Mouse (Mus musculus) heart, adult 2 months (tissue): ENCODE measurements around the gene Cacna1b. TPM values are rescaled to one million over a fixed set of nuclear protein-coding genes. Genes with fewer than 3 reads are reported as not detected.

ENCODE experiments used
- DNase-seq, 2 experiments: peaks; one replicate each; pipeline ENCODE4 v3.0.0; 2021
- H3K27ac ChIP-seq: fragments of 200-600 bp; 2 replicates; pipeline ENCODE4 v1.8.1; 2022
- H3K27me3 ChIP-seq: fragments of 200-500 bp; 2 replicates; pipeline ENCODE4 v1.6.1; 2012; ENCODE audit warnings: mild to moderate bottlenecking, low read length, inconsistent platforms, mixed read lengths; ENCODE audit not compliant: control insufficient read depth, insufficient read depth
- H3K36me3 ChIP-seq: fragments of 200-500 bp; 2 replicates; pipeline ENCODE4 v1.6.1; 2012; ENCODE audit warnings: low read length, inconsistent platforms; ENCODE audit not compliant: control insufficient read depth, insufficient read depth
- H3K4me1 ChIP-seq: fragments of 200-500 bp; 2 replicates; pipeline ENCODE4 v1.6.1; 2011; ENCODE audit warnings: low read length; ENCODE audit not compliant: control insufficient read depth, insufficient read depth
- H3K4me3 ChIP-seq: fragments of 200-600 bp; 2 replicates; pipeline ENCODE4 v1.8.1; 2022
- H3K79me2 ChIP-seq: fragments of 200-500 bp; replicated peaks from 2 replicates; pipeline ENCODE4 v1.6.1; 2012; ENCODE audit warnings: mild to moderate bottlenecking, inconsistent platforms, low read length, moderate library complexity, mixed read lengths; ENCODE audit not compliant: control insufficient read depth, insufficient read depth
- H3K9ac ChIP-seq: fragments of 200-500 bp; 2 replicates; pipeline ENCODE4 v1.6.1; 2012; ENCODE audit warnings: low read depth, mild to moderate bottlenecking, control low read depth, inconsistent platforms, low read length, mixed read lengths
- CTCF ChIP-seq: fragments of 200-600 bp; IDR thresholded peaks from 2 replicates; pipeline ENCODE4 v1.8.1; 2022; ENCODE audit warnings: antibody characterized with exemption, mild to moderate bottlenecking, moderate library complexity
- EP300 ChIP-seq: fragments of 200-500 bp; IDR thresholded peaks from 2 replicates; pipeline ENCODE4 v1.6.1; 2011; ENCODE audit warnings: low read depth, low read length, control low read depth; ENCODE audit not compliant: insufficient read depth
- POLR2A ChIP-seq: fragments of 200-500 bp; IDR thresholded peaks from 2 replicates; pipeline ENCODE4 v1.6.1; 2011; ENCODE audit warnings: mild to moderate bottlenecking, low read depth, low read length, control low read depth; ENCODE audit not compliant: insufficient read depth
- WGBS: fragments of 180-500 bp; shearing (Covaris S2); methylation state at CpG from one replicate; pipeline ENCODE4 v1.1.7; 2018; 5-methylcytosine and 5-hydroxymethylcytosine counted together
- intact Hi-C: fragments of 180-260 bp; cut with DNase I; formaldehyde crosslinking; loops from one replicate; pipeline ENCODE4 v1.15.1; 2025
- long read RNA-seq: library from polyadenylated mRNA; stranded (forward); transcript quantifications from one replicate; pipeline ENCODE4 v2.0.0, GENCODE M21; 2021
- polyA plus RNA-seq: library from polyadenylated mRNA; depleted of rRNA; stranded (reverse); fragments of >200 nt; gene quantifications from 2 replicates; pipeline ENCODE4 v1.2.3, GENCODE M21; 2012; rRNA removed
- total RNA-seq, 2 experiments: library from RNA; stranded (reverse); gene quantifications; 2 replicates each; pipeline ENCODE4 v1.2.3; 2021

The Cacna1b gene
- total RNA-seq (under 1 TPM; 0.05 to 0.09 TPM), polyA plus RNA-seq (0.12 and 0.25 TPM in 2 replicates)
- long read RNA-seq: 0 reads

DNA sequence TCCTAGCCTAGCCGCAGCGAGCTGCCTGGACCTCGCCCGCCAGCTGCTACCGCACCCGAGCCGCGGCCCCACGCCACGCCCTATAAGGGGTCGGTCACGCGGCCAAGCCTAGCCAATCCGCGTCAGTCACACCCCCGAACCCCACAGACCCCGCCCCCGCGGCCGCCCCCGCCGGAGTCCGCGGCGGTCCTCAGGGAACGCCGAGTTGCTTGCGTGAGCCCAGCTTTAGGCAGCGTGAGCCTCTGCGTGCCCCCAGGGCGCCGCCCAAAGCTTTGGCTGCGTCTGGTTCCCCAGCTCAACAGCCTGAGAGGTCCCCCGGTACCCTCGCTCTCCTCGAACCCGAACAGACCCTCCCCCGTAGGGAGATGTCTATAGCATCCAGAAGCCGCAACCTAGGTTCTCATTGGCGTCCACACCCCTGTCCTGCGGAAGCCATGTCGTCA is at the start of gene Cacna1b:
Gene Cacna1b, minus strand, starts transcription at position 38 of the 443 bp plus-strand sequence.
- peak; percentile 36 to 55 for DNase-seq
- Histone ChIP-seq H3K27ac (no peak within 1 kb of the TSS), H3K79me2 (no peaks in the 10 kb centered on the region), H3K4me1 (no peaks in the 10 kb centered on the region; the same call in 1 of the 2 replicates), H3K36me3 (no peaks in the 10 kb centered on the region), H3K27me3 (peaks cover 12% of the 10 kb centered on the region), H3K4me3 (peak within 1 kb of the TSS; percentile 32), H3K9ac (no peak within 1 kb of the TSS)
- intact Hi-C loops: no loop called here
- TF ChIP-seq POLR2A: no peak
- TF ChIP-seq CTCF: no peak
- TF ChIP-seq EP300: no peak
- WGBS: under 1% methylated on average over 42 of the region's 42 CpGs

DNA sequence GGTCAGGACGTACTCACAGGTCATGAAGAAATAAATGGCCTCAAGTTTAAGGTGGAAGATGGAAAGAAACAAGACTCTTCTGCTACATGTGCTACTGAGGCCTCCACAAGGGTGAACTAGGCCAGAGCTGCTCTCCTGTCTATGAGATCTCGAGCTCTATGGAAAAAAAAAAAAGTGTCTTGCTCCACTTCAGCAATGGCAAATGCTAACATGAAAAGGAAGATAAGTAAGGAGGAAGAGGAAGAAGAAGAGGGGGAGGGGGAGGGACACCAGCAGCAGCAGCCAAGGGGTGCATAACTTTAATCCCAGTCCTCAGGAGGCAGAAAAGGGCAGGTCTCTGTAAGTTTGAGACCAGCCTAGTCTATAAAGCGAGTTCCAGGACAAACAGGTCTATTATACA is 46.8 kb upstream of the Cacna1b start:
- Histone ChIP-seq H3K4me1 (no peaks in the 10 kb centered on the region), H3K4me3 (no peak overlapping the region), H3K9ac (no peak overlapping the region), H3K27me3 (no peaks in the 10 kb centered on the region), H3K79me2 (no peaks in the 10 kb centered on the region), H3K36me3 (peaks cover 6% of the 10 kb centered on the region), H3K27ac (no peak overlapping the region)
- intact Hi-C loops: no loop called here
- WGBS: 66% methylated on average over 3 of the region's 3 CpGs
- no peak for DNase-seq
- no peak for TF ChIP-seq CTCF
- TF ChIP-seq POLR2A: no peak
- no peak for TF ChIP-seq EP300

DNA sequence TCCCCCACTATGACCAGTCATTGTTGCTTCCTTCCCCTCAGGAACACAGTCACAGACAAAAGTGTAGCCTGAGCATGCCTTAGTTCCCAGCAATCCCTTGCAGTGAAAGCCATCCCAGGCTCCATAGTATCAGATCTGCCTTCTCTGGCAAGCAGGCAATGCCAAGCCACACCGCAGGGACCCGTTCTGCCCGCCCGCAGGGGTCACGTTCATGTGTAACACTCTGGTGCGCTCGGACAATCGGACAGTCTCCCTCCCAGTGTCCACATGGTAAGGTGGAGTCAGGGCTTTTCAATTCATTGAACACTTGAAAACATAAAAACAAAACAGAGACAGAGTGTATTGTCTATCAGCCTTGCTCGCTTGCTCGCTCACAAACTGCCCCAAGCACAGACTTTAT is 44.7 kb upstream of the Cacna1b start:
- no peaks in the 10 kb centered on the region for H3K27me3 ChIP-seq
- TF ChIP-seq CTCF (no peak), POLR2A (no peak), EP300 (no peak)
- H3K9ac ChIP-seq: no peak overlapping the region
- peaks cover 4% of the 10 kb centered on the region; the same call in 1 of the 2 replicates for H3K4me1 ChIP-seq
- intact Hi-C loops: no loop called here
- no peak overlapping the region for H3K4me3 ChIP-seq
- H3K79me2 ChIP-seq: no peaks in the 10 kb centered on the region
- H3K36me3 ChIP-seq: peaks cover 7% of the 10 kb centered on the region
- 94% methylated on average over 10 of the region's 10 CpGs for WGBS
- DNase-seq: no peak
- no peak overlapping the region for H3K27ac ChIP-seq

DNA sequence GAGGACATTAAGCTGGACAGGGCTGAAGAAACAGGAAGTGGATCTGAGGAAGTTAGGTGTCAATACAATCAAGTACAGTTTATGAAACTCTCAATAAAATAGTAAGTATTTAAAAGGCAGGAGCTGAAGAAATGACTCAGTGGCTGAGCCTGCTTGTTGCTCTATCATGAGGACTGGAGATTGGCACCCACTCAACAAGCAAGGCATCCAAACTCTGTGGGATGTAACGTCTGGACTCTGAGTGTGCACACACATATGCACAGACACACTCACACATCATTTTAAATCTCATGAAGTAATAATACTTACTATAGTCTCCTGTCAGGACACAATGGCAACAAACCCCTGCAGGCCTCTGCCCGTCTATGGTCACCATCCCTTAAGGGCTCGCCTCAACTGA is 44.1 kb upstream of the Cacna1b start:
- no peak for TF ChIP-seq POLR2A
- TF ChIP-seq CTCF: no peak
- no peak for TF ChIP-seq EP300
- H3K27me3 ChIP-seq: no peaks in the 10 kb centered on the region
- no peaks in the 10 kb centered on the region for H3K79me2 ChIP-seq
- intact Hi-C loops: no loop called here
- H3K27ac ChIP-seq: peak overlapping the region; percentile 55; the same call in 1 of the 2 replicates
- no peak for DNase-seq
- 80% methylated on average over 3 of the region's 3 CpGs for WGBS
- no peak overlapping the region for H3K9ac ChIP-seq
- no peak overlapping the region for H3K4me3 ChIP-seq
- peaks cover 7% of the 10 kb centered on the region for H3K36me3 ChIP-seq
- peaks cover 4% of the 10 kb centered on the region; the same call in 1 of the 2 replicates for H3K4me1 ChIP-seq

DNA sequence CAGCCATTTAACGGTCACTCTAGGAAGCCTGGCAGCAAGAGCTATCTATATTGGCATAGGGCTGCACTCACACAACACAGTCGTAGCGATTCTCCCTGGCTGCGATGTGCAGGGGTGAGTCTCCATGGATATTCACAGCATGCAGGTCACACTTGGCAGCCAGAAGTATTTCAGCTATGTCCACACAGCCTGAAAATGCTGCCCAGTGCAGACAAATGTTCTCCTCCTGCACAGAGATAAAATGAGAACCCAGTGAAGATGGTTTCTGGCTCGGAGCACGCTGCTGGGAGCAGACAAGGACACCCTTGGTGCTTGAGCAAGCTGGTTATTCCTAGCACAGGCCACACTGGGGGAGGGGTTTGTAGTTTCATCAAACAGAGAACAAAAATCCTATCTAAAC is 43.2 kb upstream of the Cacna1b start:
- WGBS: 63% methylated on average over 6 of the region's 6 CpGs
- Histone ChIP-seq H3K27ac (no peak overlapping the region; the same call in 1 of the 2 replicates), H3K79me2 (no peaks in the 10 kb centered on the region), H3K36me3 (peaks cover 7% of the 10 kb centered on the region), H3K4me1 (peaks cover 4% of the 10 kb centered on the region; the same call in 1 of the 2 replicates), H3K4me3 (no peak overlapping the region), H3K9ac (no peak overlapping the region), H3K27me3 (no peaks in the 10 kb centered on the region)
- peak; percentile 26 to 73 for DNase-seq
- intact Hi-C loops: no loop called here
- no peak for TF ChIP-seq CTCF
- no peak; the same call in 1 of the 2 replicates for TF ChIP-seq EP300
- TF ChIP-seq POLR2A: no peak

DNA sequence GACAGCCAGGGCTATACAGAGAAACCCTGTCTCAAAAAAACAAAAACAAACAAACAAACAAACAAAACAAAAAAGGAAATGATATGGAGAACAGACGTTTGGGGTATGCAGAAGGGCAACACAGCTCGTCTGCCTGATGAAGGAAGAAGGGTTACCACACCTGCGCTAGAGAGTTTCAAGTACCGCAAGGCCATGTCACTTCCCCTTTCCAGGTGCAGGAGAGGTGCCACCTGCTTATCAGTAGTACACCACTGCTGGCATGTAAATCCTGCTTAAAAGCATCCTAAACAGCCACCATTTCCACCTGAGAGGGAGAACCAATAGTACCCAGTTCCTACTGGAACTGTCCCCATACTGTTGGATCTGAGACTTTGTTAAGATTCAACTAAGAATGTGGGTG is 42.7 kb upstream of the Cacna1b start:
- H3K27me3 ChIP-seq: no peaks in the 10 kb centered on the region
- peak overlapping the region; percentile 6; the same call in 1 of the 2 replicates for H3K27ac ChIP-seq
- H3K4me1 ChIP-seq: peaks cover 4% of the 10 kb centered on the region; the same call in 1 of the 2 replicates
- H3K9ac ChIP-seq: no peak overlapping the region
- WGBS: 88% methylated on average over 4 of the region's 4 CpGs
- TF ChIP-seq CTCF: no peak
- TF ChIP-seq EP300: no peak
- no peak for TF ChIP-seq POLR2A
- intact Hi-C loops: no loop called here
- H3K79me2 ChIP-seq: no peaks in the 10 kb centered on the region
- H3K4me3 ChIP-seq: no peak overlapping the region
- no peak for DNase-seq
- peaks cover 8% of the 10 kb centered on the region for H3K36me3 ChIP-seq
